Mouse (Mus musculus): ENCODE results near the gene Plekhs1.
"Not testable (repeated sequence)": the region's sequence is repeated elsewhere in the genome, so short reads cannot be mapped to it uniquely, and the experiment has no call there.

DNA sequence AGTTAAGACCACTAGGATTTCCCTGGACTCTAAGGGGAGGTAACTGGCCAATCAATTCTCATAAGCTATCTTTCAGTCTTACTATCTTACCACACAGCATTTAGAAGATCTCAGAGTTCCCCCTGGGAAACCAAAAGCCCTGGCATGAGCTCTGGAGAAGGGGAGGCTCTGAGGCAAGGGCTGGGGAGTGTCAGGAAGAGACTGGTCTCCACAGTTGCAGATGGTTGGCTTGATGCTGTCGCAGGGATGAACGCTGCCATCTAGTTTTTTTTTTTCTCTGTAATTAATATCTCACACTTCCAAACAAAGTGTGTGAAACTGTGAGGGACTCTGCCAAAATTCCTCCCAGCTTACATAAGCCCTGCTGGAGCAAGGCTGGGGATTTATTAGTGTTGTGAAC lies 32.7 kb downstream of the Plekhs1 start:
- TF ChIP-seq CTCF (IDR thresholded peaks at IDR 0.05; ENCODE audit: insufficient read depth, low read length); POLR2A (IDR thresholded peaks at IDR 0.05; ENCODE audit: borderline replicate concordance, extremely low read depth, low read depth, low read length): not testable (repeated sequence)
